Mouse (Mus musculus) liver, postnatal 0 days (tissue): ENCODE results near the gene Cdh24.

Experiments
- CTCF ChIP-seq: sonication (generic); IDR thresholded peaks from 2 replicates; pipeline ENCODE4 v1.5.1; 2016; ENCODE audit warnings: antibody characterized with exemption, low read depth
- EP300 ChIP-seq: IDR thresholded peaks from 2 replicates; pipeline ENCODE4 v1.6.1; 2016; ENCODE audit warnings: antibody characterized with exemption, low read depth, mild to moderate bottlenecking

DNA sequence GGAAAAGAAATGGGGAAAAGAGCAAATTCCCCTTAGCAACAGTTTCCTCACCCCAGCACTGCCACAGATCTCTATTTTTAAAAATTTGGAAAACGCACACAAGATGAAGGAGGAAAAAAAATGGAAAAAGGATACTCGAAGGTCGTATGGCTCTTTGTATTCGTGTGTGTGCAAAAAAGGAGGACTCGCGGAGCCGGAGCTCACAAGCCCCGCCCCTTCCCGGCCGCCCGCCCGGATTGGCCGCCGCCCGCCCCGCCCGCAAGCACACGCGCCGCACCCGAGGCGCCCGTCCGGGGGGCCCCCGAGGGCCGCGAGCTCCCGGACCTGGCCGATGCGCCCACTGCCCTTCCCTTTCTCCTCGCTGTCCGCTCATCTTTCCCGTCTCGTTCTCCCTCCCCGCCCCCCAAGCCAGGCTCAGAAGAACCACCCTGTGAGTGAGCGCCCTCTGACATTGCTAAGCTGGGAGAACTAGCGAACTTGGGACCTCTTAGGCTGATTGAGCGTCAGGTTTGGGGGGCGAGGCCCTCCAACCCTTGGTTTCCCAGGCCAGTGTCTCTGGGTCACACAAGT lies 35.3 kb downstream of the Cdh24 start, which contains the start of gene 4931414P19Rik:
- TF ChIP-seq CTCF (no peak), EP300 (no peak)
